Mouse (Mus musculus) myocyte (in vitro differentiated cells): Measurements from ENCODE around the gene Mynn. TPM values are rescaled to one million over a fixed set of nuclear protein-coding genes. Genes with fewer than 3 reads are reported as not detected.

Source experiments
- H3K27me3 ChIP-seq: one replicate; pipeline ENCODE4 v1.6.1; 2011; ENCODE audit not compliant: control insufficient read depth, insufficient read depth, insufficient read length
- H3K36me3 ChIP-seq: one replicate; pipeline ENCODE4 v1.6.1; 2011; ENCODE audit not compliant: control insufficient read depth, insufficient read depth
- H3K4me2 ChIP-seq: one replicate; pipeline ENCODE4 v1.6.1; 2011; ENCODE audit warnings: low read depth, control low read depth
- H3K4me3 ChIP-seq: one replicate; pipeline ENCODE4 v1.5.1; 2011; ENCODE audit warnings: mild to moderate bottlenecking, control low read depth, moderate library complexity
- H3K79me2 ChIP-seq: one replicate; pipeline ENCODE4 v1.6.1; 2011; ENCODE audit not compliant: control insufficient read depth, insufficient read depth
- H3ac ChIP-seq: one replicate; pipeline ENCODE4 v1.6.1; 2011; ENCODE audit not compliant: control insufficient read depth, insufficient read length
- CEBPB ChIP-seq: IDR thresholded peaks from 2 replicates; pipeline ENCODE4 v1.6.1; 2011; ENCODE audit warnings: mild to moderate bottlenecking, moderate library complexity; ENCODE audit not compliant: poor library complexity, insufficient read depth, severe bottlenecking
- E2F4 ChIP-seq: IDR thresholded peaks from one replicate; pipeline ENCODE4 v1.6.1; 2011; ENCODE audit warnings: mild to moderate bottlenecking, control low read depth, moderate library complexity; ENCODE audit not compliant: insufficient read depth
- MAX ChIP-seq: IDR thresholded peaks from one replicate; pipeline ENCODE4 v1.6.1; 2011; ENCODE audit warnings: low read depth, mild to moderate bottlenecking, control low read depth
- MYOD1 ChIP-seq, 3 experiments: IDR thresholded peaks; one replicate each; pipeline ENCODE4 v1.6.1; 2011; ENCODE audit warnings: control low read depth in 2 of 3, low read depth in 2 of 3, mild to moderate bottlenecking in 2 of 3, moderate library complexity in 1 of 3; ENCODE audit not compliant: insufficient read length in 2 of 3, control insufficient read depth in 1 of 3
- MYOG ChIP-seq, 3 experiments: IDR thresholded peaks; one replicate each; pipeline ENCODE4 v1.6.1; 2011; ENCODE audit warnings: control low read depth in 2 of 3, low read depth in 2 of 3, mild to moderate bottlenecking in 2 of 3; ENCODE audit not compliant: insufficient read length in 2 of 3, control insufficient read depth in 1 of 3, insufficient read depth in 1 of 3
- POLR2A ChIP-seq: IDR thresholded peaks from one replicate; pipeline ENCODE4 v1.6.1; 2011; ENCODE audit warnings: low read depth, mild to moderate bottlenecking, control low read depth, moderate library complexity; ENCODE audit not compliant: insufficient read length
- POLR2AphosphoS2 ChIP-seq: IDR thresholded peaks from one replicate; pipeline ENCODE4 v1.6.1; 2011; ENCODE audit warnings: low read depth, control low read depth; ENCODE audit not compliant: insufficient read length
- REST ChIP-seq: IDR thresholded peaks from one replicate; pipeline ENCODE4 v1.6.1; 2011; ENCODE audit warnings: mild to moderate bottlenecking, control low read depth, moderate library complexity; ENCODE audit not compliant: insufficient read depth, insufficient read length
- SRF ChIP-seq: IDR thresholded peaks from one replicate; pipeline ENCODE4 v1.6.1; 2011; ENCODE audit warnings: low read depth; ENCODE audit not compliant: control insufficient read depth, insufficient read length
- TCF12 ChIP-seq: IDR thresholded peaks from one replicate; pipeline ENCODE4 v1.6.1; 2011; ENCODE audit warnings: mild to moderate bottlenecking, control low read depth; ENCODE audit not compliant: poor library complexity, insufficient read depth, severe bottlenecking
- TCF3 ChIP-seq: IDR thresholded peaks from one replicate; pipeline ENCODE4 v1.6.1; 2011; ENCODE audit warnings: low read depth, control low read depth; ENCODE audit not compliant: insufficient read length
- USF1 ChIP-seq: IDR thresholded peaks from one replicate; pipeline ENCODE4 v1.6.1; 2011; ENCODE audit warnings: low read depth, mild to moderate bottlenecking, control low read depth, moderate library complexity
- polyA plus RNA-seq: library from polyadenylated mRNA; unstranded; fragments of >200 nt; fragmentation: generic; extraction: Trizol; gene quantifications from one replicate; pipeline ENCODE4 v1.2.1, GENCODE M21; 2012; ENCODE audit warnings: missing spikeins

Gene Mynn
- polyA plus RNA-seq, 1 experiment: 4.7 TPM

- Histone ChIP-seq H3ac (no peak overlapping the region), H3K36me3 (no peaks in the 10 kb centered on the region), H3K79me2 (no peaks in the 10 kb centered on the region), H3K4me2 (no peak overlapping the region), H3K4me3 (no peak overlapping the region), H3K27me3 (no peaks in the 10 kb centered on the region)
- TF ChIP-seq E2F4: no peak
- peak; percentile 30 for TF ChIP-seq USF1
Measured at GRCm38 (mm10) chr3:30588865-30589264, 13.0 kb upstream of the Mynn start.

- no peaks in the 10 kb centered on the region for H3K36me3 ChIP-seq
- no peak overlapping the region for H3K4me2 ChIP-seq
- TF ChIP-seq TCF12 (no peak), POLR2A (no peak), POLR2AphosphoS2 (no peak)
- no peak overlapping the region for H3K4me3 ChIP-seq
- H3K27me3 ChIP-seq: no peaks in the 10 kb centered on the region
- no peaks in the 10 kb centered on the region for H3K79me2 ChIP-seq
- H3ac ChIP-seq: no peak overlapping the region
Measured at GRCm38 (mm10) chr3:30592418-30592853, 9.4 kb upstream of the Mynn start.

GRCm38 (mm10) chr3:30593719-30594485 lies 8.0 kb upstream of the Mynn start:
- no peaks in the 10 kb centered on the region for H3K27me3 ChIP-seq
- no peak overlapping the region for H3K4me3 ChIP-seq
- no peak for TF ChIP-seq POLR2A
- no peaks in the 10 kb centered on the region for H3K79me2 ChIP-seq
- no peaks in the 10 kb centered on the region for H3K36me3 ChIP-seq
- H3ac ChIP-seq: no peak overlapping the region
- no peak overlapping the region for H3K4me2 ChIP-seq

- Histone ChIP-seq H3K27me3 (no peaks in the 10 kb centered on the region), H3K79me2 (no peaks in the 10 kb centered on the region), H3K4me2 (peak overlapping the region; percentile 75), H3K36me3 (no peaks in the 10 kb centered on the region), H3K4me3 (peak overlapping the region; percentile 31), H3ac (peak overlapping the region; percentile 32)
- TF ChIP-seq REST (no peak), POLR2A (peak; percentile 37)
Measured at GRCm38 (mm10) chr3:30595111-30595832, 6.6 kb upstream of the Mynn start.

- no peak overlapping the region for H3K4me3 ChIP-seq
- H3K79me2 ChIP-seq: no peaks in the 10 kb centered on the region
- H3K36me3 ChIP-seq: no peaks in the 10 kb centered on the region
- no peak overlapping the region for H3ac ChIP-seq
- no peak for TF ChIP-seq E2F4
- TF ChIP-seq TCF12: no peak
- no peak for TF ChIP-seq REST
- no peak for TF ChIP-seq MAX
- TF ChIP-seq MYOD1 (IDR thresholded peaks at IDR 0.05; ENCODE audit: control insufficient read depth in 1 of 3, insufficient read length in 2 of 3, low read depth in 2 of 3): no peak
- no peak for TF ChIP-seq CEBPB
- no peak for TF ChIP-seq POLR2A
- no peak for TF ChIP-seq POLR2AphosphoS2
- TF ChIP-seq MYOG (IDR thresholded peaks at IDR 0.05; ENCODE audit: control insufficient read depth in 1 of 3, insufficient read depth in 1 of 3, insufficient read length in 2 of 3, low read depth in 2 of 3): no peak
- no peak for TF ChIP-seq USF1
- no peak for TF ChIP-seq TCF3
- no peak for TF ChIP-seq SRF
- H3K27me3 ChIP-seq: no peaks in the 10 kb centered on the region
- H3K4me2 ChIP-seq: no peak overlapping the region
Measured at GRCm38 (mm10) chr3:30597271-30597670, 4.6 kb upstream of the Mynn start.
